Mouse (Mus musculus) hindbrain, postnatal 0 days (tissue): Measurements from ENCODE around the gene Trpm8. TPM values are rescaled to one million over a fixed set of nuclear protein-coding genes. Genes with fewer than 3 reads are reported as not detected.
A peak's percentile ranks its signal among the peaks of the same experiment; 100 is the strongest.

Experiments
- ATAC-seq: fragments of 200-750 bp; cut with Nextera tagmentation; 2 replicates; pipeline ENCODE4 v1.8.0; 2017; ENCODE audit warnings: mild to moderate bottlenecking, moderate TSS enrichment, moderate library complexity
- DNase-seq: peaks from one replicate; pipeline ENCODE4 v3.0.0-alpha.2; 2015; ENCODE audit warnings: low spot score
- H3K27ac ChIP-seq: fragments of 300-500 bp; sonication (generic); 2 replicates; pipeline ENCODE4 v1.5.1; 2014; ENCODE audit warnings: mild to moderate bottlenecking
- H3K27me3 ChIP-seq: fragments of 300-500 bp; sonication (generic); 2 replicates; pipeline ENCODE4 v1.6.1; 2014; ENCODE audit warnings: low read length, mixed read lengths; ENCODE audit not compliant: insufficient read depth
- H3K36me3 ChIP-seq: fragments of 300-500 bp; sonication (generic); 2 replicates; pipeline ENCODE4 v1.6.1; 2014; ENCODE audit warnings: low read length, mixed read lengths; ENCODE audit not compliant: insufficient read depth
- H3K4me1 ChIP-seq: fragments of 300-500 bp; sonication (generic); 2 replicates; pipeline ENCODE4 v1.6.1; 2014; ENCODE audit warnings: antibody characterized with exemption, low read length, mixed read lengths; ENCODE audit not compliant: insufficient read depth
- H3K4me2 ChIP-seq: fragments of 300-500 bp; sonication (generic); 2 replicates; pipeline ENCODE4 v1.6.1; 2014; ENCODE audit warnings: low read depth, mild to moderate bottlenecking, low read length, moderate library complexity, mixed read lengths
- H3K4me3 ChIP-seq: fragments of 300-500 bp; sonication (generic); 2 replicates; pipeline ENCODE4 v1.5.1; 2014; ENCODE audit warnings: low read length
- H3K9ac ChIP-seq: fragments of 300-500 bp; sonication (generic); replicated peaks from 2 replicates; pipeline ENCODE4 v1.6.1; 2014; ENCODE audit warnings: mild to moderate bottlenecking, low read length, moderate library complexity, mixed read lengths
- H3K9me3 ChIP-seq: fragments of 300-500 bp; sonication (generic); 2 replicates; pipeline ENCODE4 v1.6.1; 2016; ENCODE audit warnings: low read length, mixed read lengths
- CTCF ChIP-seq: IDR thresholded peaks from 2 replicates; pipeline ENCODE4 v1.5.1; 2016; ENCODE audit warnings: antibody characterized with exemption, control low read depth, low read depth
- WGBS: fragments of 180-500 bp; shearing (Covaris S2); extraction: QIAGEN DNeasy Blood & Tissue Kit; methylation state at CpG from one replicate; pipeline ENCODE4 v1.1.7; 2014; 5-methylcytosine and 5-hydroxymethylcytosine counted together
- polyA plus RNA-seq: library from polyadenylated mRNA; unstranded; fragments of >200 nt; fragmentation: Nextera tagmentation; extraction: Ambion mirVana; gene quantifications from 2 replicates; pipeline ENCODE4 v1.2.1, GENCODE M21; 2015
- total RNA-seq: library from RNA; depleted of rRNA; stranded (reverse); fragments of >200 nt; gene quantifications from 2 replicates; pipeline ENCODE4 v1.2.3, GENCODE M21; 2014

Gene Trpm8
- total and polyA plus RNA-seq, 2 experiments from 2014 or later = 0.05 to 0.11 TPM

- H3K27me3 ChIP-seq = no peaks in the 10 kb centered on the region
- ATAC-seq = no peak
- 90% methylated on average over 12 of the region's 12 CpGs for WGBS
- H3K4me3 ChIP-seq = no peak overlapping the region
- no peak for DNase-seq
- H3K9ac ChIP-seq = no peak overlapping the region
- no peak overlapping the region for H3K27ac ChIP-seq
- peaks cover 73% of the 10 kb centered on the region for H3K36me3 ChIP-seq
- no peak overlapping the region for H3K4me2 ChIP-seq
- H3K4me1 ChIP-seq = no peaks in the 10 kb centered on the region
- TF ChIP-seq CTCF = no peak
- H3K9me3 ChIP-seq = no peaks in the 10 kb centered on the region
Observed at GRCm38 (mm10) chr1:88269539-88270309, 7.7 kb upstream of the Trpm8 start.

GRCm38 (mm10) chr1:88272851-88273250 is 4.6 kb upstream of the Trpm8 start:
- DNase-seq (no peak), ATAC-seq (no peak)
- H3K4me3 ChIP-seq = no peak overlapping the region
- H3K27me3 ChIP-seq = no peaks in the 10 kb centered on the region
- H3K36me3 ChIP-seq = peaks cover 43% of the 10 kb centered on the region
- no peak for TF ChIP-seq CTCF
- H3K9ac ChIP-seq = no peak overlapping the region
- WGBS = 65% methylated on average over 4 of the region's 4 CpGs
- H3K4me1 ChIP-seq = peaks cover 15% of the 10 kb centered on the region
- H3K4me2 ChIP-seq = no peak overlapping the region
- H3K27ac ChIP-seq = no peak overlapping the region
- no peaks in the 10 kb centered on the region; the same call in 1 of the 2 replicates for H3K9me3 ChIP-seq

DNA sequence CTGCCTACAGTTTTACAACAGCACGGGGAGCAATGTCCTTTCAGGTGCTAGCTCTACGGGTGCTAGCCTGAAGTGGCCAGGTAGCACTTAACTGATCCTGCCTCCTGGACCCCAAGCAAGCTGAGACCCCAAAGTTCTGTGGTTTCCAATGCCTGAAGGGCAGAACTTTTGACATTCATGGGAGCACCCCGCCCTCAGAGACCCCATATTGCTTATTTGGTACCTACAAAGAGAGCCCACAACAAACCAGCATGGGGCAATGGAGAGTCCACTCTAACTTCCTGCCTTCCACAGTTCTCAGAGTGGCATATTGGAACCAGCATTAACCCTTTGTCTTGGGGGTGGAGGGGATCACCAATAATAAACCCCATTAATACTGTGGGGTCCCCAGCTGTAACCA is 4.1 kb upstream of the Trpm8 start:
- DNase-seq = no peak
- Histone ChIP-seq H3K9me3 (no peaks in the 10 kb centered on the region; the same call in 1 of the 2 replicates), H3K4me2 (no peak overlapping the region), H3K9ac (no peak overlapping the region), H3K4me1 (peaks cover 19% of the 10 kb centered on the region), H3K27ac (no peak overlapping the region), H3K36me3 (peaks cover 39% of the 10 kb centered on the region), H3K27me3 (no peaks in the 10 kb centered on the region), H3K4me3 (no peak overlapping the region)
- no peak for ATAC-seq
- 93% methylated on average over 3 of the region's 3 CpGs for WGBS
- no peak for TF ChIP-seq CTCF

DNA sequence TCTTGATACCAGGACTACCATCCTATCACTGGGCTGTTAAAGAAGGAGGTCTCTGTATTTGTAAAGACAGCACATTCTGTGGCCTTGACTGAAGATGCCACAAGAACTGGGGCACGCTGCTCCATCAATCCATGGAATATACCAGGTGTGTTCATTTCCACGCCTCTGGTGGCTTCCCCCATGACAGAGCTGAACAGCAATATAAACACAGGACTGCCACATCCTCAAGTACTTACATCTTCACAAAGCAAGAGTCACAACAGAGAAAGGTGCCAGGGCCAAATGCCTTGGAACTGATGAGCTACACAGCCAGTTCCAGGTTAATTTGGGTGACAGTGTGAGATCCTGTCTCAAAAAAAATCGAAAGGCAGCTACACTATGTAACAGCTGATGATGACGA is 3.6 kb upstream of the Trpm8 start:
- Histone ChIP-seq H3K27me3 (no peaks in the 10 kb centered on the region), H3K27ac (no peak overlapping the region), H3K9me3 (no peaks in the 10 kb centered on the region; the same call in 1 of the 2 replicates), H3K36me3 (peaks cover 34% of the 10 kb centered on the region), H3K9ac (no peak overlapping the region), H3K4me2 (no peak overlapping the region), H3K4me1 (peaks cover 19% of the 10 kb centered on the region), H3K4me3 (no peak overlapping the region)
- DNase-seq (no peak), ATAC-seq (no peak)
- TF ChIP-seq CTCF = no peak
- 86% methylated on average over 4 of the region's 4 CpGs for WGBS

DNA sequence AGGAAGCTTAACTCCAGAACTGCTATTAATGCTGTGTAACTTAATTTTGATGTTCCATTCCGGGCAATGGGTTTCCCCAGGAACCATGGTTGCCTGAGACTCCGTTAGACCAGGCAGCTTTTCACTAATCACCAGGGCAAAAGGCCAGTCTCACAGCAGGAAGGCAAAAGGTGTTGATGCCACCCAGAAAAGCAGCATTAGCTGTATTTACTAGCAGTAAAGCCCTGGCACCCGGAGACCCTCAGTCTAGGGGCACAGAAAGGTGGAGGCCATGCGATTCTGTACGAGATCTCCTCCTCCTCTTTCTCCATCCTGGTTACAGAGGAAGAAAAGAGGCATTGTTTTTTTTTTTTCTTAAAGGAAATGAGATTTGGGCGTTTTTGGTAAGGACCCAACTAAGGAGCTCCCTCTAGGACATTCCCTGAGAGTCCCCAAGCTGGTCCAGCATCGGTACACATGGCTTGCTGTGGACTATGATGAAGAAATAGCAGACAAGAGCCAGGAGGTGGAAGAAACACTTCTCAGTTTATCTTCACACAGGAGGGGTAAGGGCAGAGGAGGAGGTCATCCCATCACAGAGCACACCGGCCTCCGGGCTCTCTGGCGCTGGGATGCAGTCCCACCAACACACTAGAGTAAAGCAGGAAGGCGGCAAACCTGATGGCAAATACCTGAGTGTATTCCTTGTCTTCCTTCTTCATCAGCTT is 2.9 kb upstream of the Trpm8 start:
- DNase-seq (no peak), ATAC-seq (no peak)
- Histone ChIP-seq H3K4me2 (no peak overlapping the region), H3K9me3 (no peaks in the 10 kb centered on the region; the same call in 1 of the 2 replicates), H3K27ac (no peak overlapping the region), H3K36me3 (peaks cover 27% of the 10 kb centered on the region), H3K9ac (no peak overlapping the region), H3K4me1 (peaks cover 19% of the 10 kb centered on the region), H3K27me3 (no peaks in the 10 kb centered on the region), H3K4me3 (no peak overlapping the region)
- TF ChIP-seq CTCF = no peak
- WGBS = 74% methylated on average over 11 of the region's 11 CpGs

GRCm38 (mm10) chr1:88275078-88275680 is 2.3 kb upstream of the Trpm8 start:
- H3K9ac ChIP-seq = peak overlapping the region; percentile 61; the same call in 1 of the 2 replicates

More at GRCm38 (mm10) chr1:88275078-88275680, 2.3 kb upstream of the Trpm8 start:
- TF ChIP-seq CTCF = no peak
- ATAC-seq (no peak), DNase-seq (no peak)
- H3K27me3 ChIP-seq = no peaks in the 10 kb centered on the region
- H3K4me2 ChIP-seq = no peak overlapping the region
- H3K4me3 ChIP-seq = no peak overlapping the region
- peaks cover 19% of the 10 kb centered on the region for H3K4me1 ChIP-seq
- H3K36me3 ChIP-seq = peaks cover 22% of the 10 kb centered on the region
- H3K27ac ChIP-seq = no peak overlapping the region
- H3K9me3 ChIP-seq = no peaks in the 10 kb centered on the region; the same call in 1 of the 2 replicates
- WGBS = 70% methylated on average over 13 of the region's 13 CpGs
